Mouse (Mus musculus): ENCODE data around the gene Prph2.

DNA sequence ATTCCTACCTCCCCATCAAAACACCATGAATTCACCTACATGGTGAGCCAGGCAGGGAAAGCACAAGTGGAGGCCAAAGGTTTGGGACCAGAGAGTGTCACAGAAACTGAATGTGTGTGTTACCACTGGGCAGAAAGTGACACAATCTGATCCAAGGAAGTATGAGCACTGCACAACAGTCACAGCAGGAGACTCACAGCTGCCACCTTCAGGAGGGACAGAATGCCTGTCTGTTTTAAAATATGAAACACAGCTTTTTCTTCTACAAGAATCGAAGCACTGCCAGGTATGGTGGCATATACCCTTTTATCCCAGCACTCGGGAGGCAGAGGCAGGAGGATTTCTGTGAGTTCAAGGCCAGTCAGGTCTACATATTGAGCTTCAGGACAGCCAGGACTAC is 47.8 kb downstream of the Prph2 start:
- TF ChIP-seq CTCF (IDR thresholded peaks at IDR 0.05; ENCODE audit: borderline replicate concordance, insufficient read depth, low read length) (peak; percentile 37; the same call in 1 of the 2 replicates), POLR2A (IDR thresholded peaks at IDR 0.05; ENCODE audit: low read depth, low read length) (no peak)

Measured in embryonic fibroblast, embryonic 13.5 days (primary cell).